8 mouse cellular contexts compared by ENCODE assay signal in genomic region chrX:36833397-36834084, GRCm38 (mm10). TPM values are rescaled to one million over a fixed set of nuclear protein-coding genes. Genes with fewer than 3 reads are reported as not detected.
A peak's percentile ranks its signal among the peaks of the same experiment; 100 is the strongest.
DNase-seq lines count a peak whose midpoint lies in the region; ATAC-seq and TF ChIP-seq lines count a peak whose summit lies in the region.

No protein-coding gene starts in this region.

- no peak for ATAC-seq in cerebellum, adult (ENCODE audit: insufficient number of reproducible peaks, low FRiP score, low TSS enrichment)
- ATAC-seq in midbrain, embryonic 12.5 days (ENCODE audit: low FRiP score, low read depth) = peak; percentile 47

- intact Hi-C loops in gastrocnemius, postnatal 14 days (cut with DNase I; ENCODE audit: low total_unique reads) = loop anchor here (5.0 to 10.0 kb wide), 2 partner anchors 71 kb away; partner anchors contain the start of gene Nkrf

- no peaks in the 10 kb centered on the region for H3K9me3 ChIP-seq in limb, embryonic 10.5 days (replicated peaks)
- no peaks in the 10 kb centered on the region for H3K9me3 ChIP-seq in midbrain, embryonic 12.5 days

- H3K9ac ChIP-seq in midbrain, embryonic 12.5 days (replicated peaks) = peak overlapping the region; percentile 20; the same call in 1 of the 2 replicates

- H3K27me3 ChIP-seq in limb, embryonic 10.5 days (ENCODE audit: low read depth, poor library complexity, severe bottlenecking) = no peaks in the 10 kb centered on the region
- H3K27me3 ChIP-seq in midbrain, embryonic 12.5 days = no peaks in the 10 kb centered on the region
- no peaks in the 10 kb centered on the region for H3K27me3 ChIP-seq in spleen, adult 2 months (ENCODE audit: control insufficient read depth, insufficient read depth, low read length)

- H3K4me3 ChIP-seq in limb, embryonic 10.5 days = peak overlapping the region; percentile 33
- peak overlapping the region; percentile 30 for H3K4me3 ChIP-seq in midbrain, embryonic 12.5 days
- H3K4me3 ChIP-seq in spleen, adult 2 months (ENCODE audit: extremely low read depth, insufficient read depth, insufficient read length) = no peak overlapping the region

- 0 out of 2 replicates have a peak, but pooled peaks cover 3% of the 10 kb centered on the region for H3K4me1 ChIP-seq in limb, embryonic 10.5 days
- no peaks in the 10 kb centered on the region for H3K4me1 ChIP-seq in midbrain, embryonic 12.5 days
- H3K4me1 ChIP-seq in spleen, adult 2 months (ENCODE audit: control insufficient read depth, insufficient read depth, insufficient read length) = no peaks in the 10 kb centered on the region; the same call in 1 of the 2 replicates

- DNase-seq in cerebellum, adult 11 months = peak; percentile 58
- peak; percentile 55 to 79 for DNase-seq in cerebellum, postnatal 4 days (ENCODE audit: low spot score in 2 of 2)
- peak; percentile 46 for DNase-seq in gastrocnemius, postnatal 14 days
- DNase-seq in kidney, adult 11 months = peak; percentile 43
- DNase-seq in limb, embryonic 10.5 days (ENCODE audit: low spot score) = peak; percentile 80
- DNase-seq in spleen, adult 2 months (ENCODE audit: low read depth in 1 of 2, low spot score in 2 of 2) = peak in 1 of 2 experiments; percentile 57

- H3K4me2 ChIP-seq in midbrain, embryonic 12.5 days (replicated peaks) = peak overlapping the region; percentile 46

- H3K27ac ChIP-seq in limb, embryonic 10.5 days = no peak overlapping the region
- H3K27ac ChIP-seq in midbrain, embryonic 12.5 days (replicated peaks) = peak overlapping the region; percentile 63; the same call in 1 of the 2 replicates
- H3K27ac ChIP-seq in spleen, adult 2 months (ENCODE audit: insufficient read depth, low read length) = no peak overlapping the region

- H3K36me3 ChIP-seq in limb, embryonic 10.5 days = no peaks in the 10 kb centered on the region
- no peaks in the 10 kb centered on the region for H3K36me3 ChIP-seq in midbrain, embryonic 12.5 days
- no peaks in the 10 kb centered on the region for H3K36me3 ChIP-seq in spleen, adult 2 months (ENCODE audit: control insufficient read depth, insufficient read depth, low read length)

- peak; percentile 12; the same call in 1 of the 2 replicates for TF ChIP-seq CTCF in spleen, adult 2 months (IDR thresholded peaks at IDR 0.05; ENCODE audit: extremely low read depth, insufficient read depth, insufficient read length, insufficient replicate concordance)

- WGBS in limb, embryonic 10.5 days = 25% methylated on average over 19 of the region's 19 CpGs
- WGBS in midbrain, embryonic 12.5 days = 24% methylated on average over 19 of the region's 19 CpGs
- WGBS in spleen, adult 2 months = 43% methylated on average over 19 of the region's 19 CpGs

- no peak for TF ChIP-seq POLR2A in spleen, adult 2 months (IDR thresholded peaks at IDR 0.05; ENCODE audit: low read depth, low read length)

RNA-seq across cellular contexts. Expression of gene Slc25a5, which starts 38.1 kb away (rescaled TPM):
- total RNA-seq in gastrocnemius, postnatal 14 days (2021) = 100 to 1,000 TPM; 163 to 168 TPM
- 728 and 870 TPM in 2 replicates for polyA plus RNA-seq in limb, embryonic 10.5 days (2016; fragmentation: Nextera tagmentation; extraction: Ambion mirVana)
- polyA plus RNA-seq in midbrain, embryonic 12.5 days (2016; fragmentation: Nextera tagmentation; extraction: Ambion mirVana) = 569 and 644 TPM in 2 replicates
- polyA plus RNA-seq in spleen, adult 2 months (2012; rRNA removed) = 263 and 357 TPM in 2 replicates

RNA-seq across cellular contexts. Expression of gene Ube2a, which starts 40.2 kb away (rescaled TPM):
- 10 to 100 TPM; 36.8 to 38.6 TPM for total RNA-seq in gastrocnemius, postnatal 14 days (2021)
- 125 TPM in 2 replicates for polyA plus RNA-seq in limb, embryonic 10.5 days (2016; fragmentation: Nextera tagmentation; extraction: Ambion mirVana)
- polyA plus RNA-seq in midbrain, embryonic 12.5 days (2016; fragmentation: Nextera tagmentation; extraction: Ambion mirVana) = 110 TPM in 2 replicates
- 19.8 and 21.9 TPM in 2 replicates for polyA plus RNA-seq in spleen, adult 2 months (2012; rRNA removed)

RNA-seq across cellular contexts. Expression of gene C330007P06Rik, which starts 40.4 kb away (rescaled TPM):
- 10 to 100 TPM; 11.3 to 11.7 TPM for total RNA-seq in gastrocnemius, postnatal 14 days (2021)
- polyA plus RNA-seq in limb, embryonic 10.5 days (2016; fragmentation: Nextera tagmentation; extraction: Ambion mirVana) = 32.0 and 32.6 TPM in 2 replicates
- 28.1 and 32.3 TPM in 2 replicates for polyA plus RNA-seq in midbrain, embryonic 12.5 days (2016; fragmentation: Nextera tagmentation; extraction: Ambion mirVana)
- 8.4 and 11.0 TPM in 2 replicates for polyA plus RNA-seq in spleen, adult 2 months (2012; rRNA removed)
